ENCODE assay signal across 8 mouse cellular contexts in the genomic region with DNA sequence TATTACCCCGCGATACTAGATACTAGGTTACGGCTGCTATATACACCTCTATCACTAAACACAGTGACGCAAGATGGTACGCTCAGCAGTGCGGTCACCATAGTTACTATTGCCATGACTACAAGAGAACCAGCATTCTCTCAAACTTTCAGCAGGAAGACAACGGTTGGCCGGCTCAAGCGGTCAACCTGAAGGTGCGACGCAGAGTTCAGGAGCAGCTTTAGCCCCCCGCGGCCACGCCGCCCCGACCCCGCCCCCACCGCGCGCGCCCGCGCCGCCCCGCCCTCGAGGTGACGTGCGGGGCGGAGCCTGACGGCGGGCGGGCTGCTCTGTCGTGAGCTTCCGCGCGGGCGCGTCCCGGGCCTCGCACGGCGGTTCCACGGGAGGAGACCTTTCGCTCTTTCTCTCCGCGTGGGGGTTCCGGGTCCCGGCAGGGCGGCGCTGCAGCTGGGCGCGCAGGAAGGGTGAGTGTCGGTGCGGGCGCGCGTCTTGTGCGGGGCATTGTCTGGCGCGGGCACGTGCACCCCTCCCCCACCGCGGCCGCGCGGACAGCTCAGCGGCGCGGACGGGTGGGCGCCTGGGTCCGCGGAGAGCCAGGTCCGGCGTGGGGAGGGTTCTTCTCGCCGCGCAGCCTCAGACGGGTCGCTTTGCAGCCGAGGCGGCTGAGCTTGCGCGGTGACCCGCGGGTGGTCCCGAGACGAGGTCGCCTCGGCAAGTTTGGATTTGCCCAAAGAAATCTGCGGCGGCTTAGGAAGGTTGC. TPM values are rescaled to one million over a fixed set of nuclear protein-coding genes. Genes with fewer than 3 reads are reported as not detected.
DNase-seq lines count a peak whose midpoint lies in the region; ATAC-seq lines count a peak whose summit lies in the region.

A gene (plus strand): TSS at position 292 of the 760 bp plus-strand sequence.

- peak within 1 kb of the TSS; percentile 80 for H3K9ac ChIP-seq in hindbrain, embryonic 12.5 days

- peaks cover 15% of the 10 kb centered on the region for H3K4me1 ChIP-seq in hindbrain, embryonic 12.5 days

- H3K36me3 ChIP-seq in hindbrain, embryonic 12.5 days: peaks cover 3% of the 10 kb centered on the region; the same call in 1 of the 2 replicates

- ATAC-seq in hindbrain, embryonic 12.5 days (ENCODE audit: low FRiP score): peak; percentile 96

- peak within 1 kb of the TSS; percentile 69 for H3K4me2 ChIP-seq in hindbrain, embryonic 12.5 days (replicated peaks)

- peak within 1 kb of the TSS; percentile 70 for H3K4me3 ChIP-seq in hindbrain, embryonic 12.5 days

- peak within 1 kb of the TSS; percentile 93 for H3K27ac ChIP-seq in hindbrain, embryonic 12.5 days

- no peaks in the 10 kb centered on the region for H3K9me3 ChIP-seq in hindbrain, embryonic 12.5 days (replicated peaks)

- peak; percentile 87 for DNase-seq in Muller cell, postnatal 12 days (ENCODE audit: inconsistent ontology term)
- peak; percentile 88 for DNase-seq in cerebellum, adult 9-11 months
- DNase-seq in frontal cortex, postnatal 10 days (ENCODE audit: low spot score in 2 of 2): peak; percentile 74 to 84
- DNase-seq in layer of hippocampus, postnatal 14 days (ENCODE audit: low spot score in 2 of 2): peak; percentile 81 to 90
- peak; percentile 79 for DNase-seq in lung, postnatal 14 days
- peak; percentile 62 for DNase-seq in retina, adult 2 months (ENCODE audit: low read depth, low spot score)
- DNase-seq in thymus, postnatal 36 days: peak; percentile 89 to 93

- under 1% methylated on average over 81 of the region's 92 CpGs for WGBS in hindbrain, embryonic 12.5 days

- H3K27me3 ChIP-seq in hindbrain, embryonic 12.5 days: no peaks in the 10 kb centered on the region

RNA-seq across cellular contexts. Expression of the gene that starts here (rescaled TPM):
- polyA plus RNA-seq in hindbrain, embryonic 12.5 days (2016; fragmentation: Nextera tagmentation; extraction: Ambion mirVana): 46.3 and 54.4 TPM in 2 replicates
- 10 to 100 TPM; 42.4 to 44.2 TPM for total RNA-seq in layer of hippocampus, postnatal 14 days (2021)

Comparison
In these comparisons a context has a peak if more than half of its experiments do, and no peak if none do; other contexts are left out.
1. Peak in every context shown above with its lines: DNase-seq, ATAC-seq, H3K4me3 ChIP-seq and H3K27ac ChIP-seq.